Mouse (Mus musculus): ENCODE measurements around the gene Fstl4. TPM values are rescaled to one million over a fixed set of nuclear protein-coding genes. Genes with fewer than 3 reads are reported as not detected.

The Fstl4 gene
- polyA plus RNA-seq, 1 experiment from 2014 or later: 6.1 TPM

- 31% methylated on average over 10 of the region's 10 CpGs for WGBS
- Histone ChIP-seq H3K36me3 (no peaks in the 10 kb centered on the region), H3K4me1 (no peaks in the 10 kb centered on the region), H3K4me2 (replicated peaks) (no peak overlapping the region), H3K27ac (replicated peaks) (no peak overlapping the region), H3K4me3 (no peak overlapping the region), H3K9ac (replicated peaks) (no peak overlapping the region), H3K9me3 (no peaks in the 10 kb centered on the region), H3K27me3 (no peaks in the 10 kb centered on the region)
- ATAC-seq (replicated peaks): no peak
Measured at GRCm38 (mm10) chr11:53103601-53104325, 339.3 kb downstream of the Fstl4 start.

DNA sequence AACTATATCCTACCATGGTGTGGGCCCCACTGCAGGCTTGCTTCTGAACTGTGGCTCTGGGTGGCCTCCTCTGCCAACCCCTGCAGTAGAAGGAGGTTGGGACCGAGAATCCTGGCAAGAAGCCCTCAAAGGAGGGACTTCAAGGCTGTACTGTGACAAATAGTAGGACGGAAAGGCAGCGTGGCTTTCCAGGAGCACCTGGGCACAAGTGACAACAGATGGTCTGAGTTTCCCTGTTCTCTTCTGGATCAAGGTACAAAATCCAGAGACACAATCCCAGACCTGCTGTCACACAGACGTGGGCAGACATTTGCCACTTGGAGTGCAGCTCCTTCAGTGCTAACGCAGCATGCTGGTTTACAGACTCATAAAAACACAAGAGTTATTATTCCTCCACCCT lies 343.3 kb downstream of the Fstl4 start:
- 35% methylated on average over 5 of the region's 5 CpGs for WGBS
- H3K9me3 ChIP-seq: no peaks in the 10 kb centered on the region
- H3K4me2 ChIP-seq (replicated peaks): no peak overlapping the region
- H3K9ac ChIP-seq (replicated peaks): no peak overlapping the region
- H3K27me3 ChIP-seq: no peaks in the 10 kb centered on the region
- no peak overlapping the region for H3K4me3 ChIP-seq
- no peaks in the 10 kb centered on the region for H3K4me1 ChIP-seq
- no peaks in the 10 kb centered on the region for H3K36me3 ChIP-seq
- no peak for ATAC-seq (replicated peaks)
- no peak overlapping the region for H3K27ac ChIP-seq (replicated peaks)

GRCm38 (mm10) chr11:53108798-53109197 lies 344.4 kb downstream of the Fstl4 start:
- Histone ChIP-seq H3K4me1 (no peaks in the 10 kb centered on the region), H3K4me3 (no peak overlapping the region), H3K36me3 (no peaks in the 10 kb centered on the region), H3K27me3 (no peaks in the 10 kb centered on the region), H3K27ac (replicated peaks) (no peak overlapping the region), H3K9ac (replicated peaks) (no peak overlapping the region), H3K4me2 (replicated peaks) (no peak overlapping the region), H3K9me3 (no peaks in the 10 kb centered on the region)
- WGBS: 96% methylated on average over 6 of the region's 6 CpGs
- no peak for ATAC-seq (replicated peaks)

DNA sequence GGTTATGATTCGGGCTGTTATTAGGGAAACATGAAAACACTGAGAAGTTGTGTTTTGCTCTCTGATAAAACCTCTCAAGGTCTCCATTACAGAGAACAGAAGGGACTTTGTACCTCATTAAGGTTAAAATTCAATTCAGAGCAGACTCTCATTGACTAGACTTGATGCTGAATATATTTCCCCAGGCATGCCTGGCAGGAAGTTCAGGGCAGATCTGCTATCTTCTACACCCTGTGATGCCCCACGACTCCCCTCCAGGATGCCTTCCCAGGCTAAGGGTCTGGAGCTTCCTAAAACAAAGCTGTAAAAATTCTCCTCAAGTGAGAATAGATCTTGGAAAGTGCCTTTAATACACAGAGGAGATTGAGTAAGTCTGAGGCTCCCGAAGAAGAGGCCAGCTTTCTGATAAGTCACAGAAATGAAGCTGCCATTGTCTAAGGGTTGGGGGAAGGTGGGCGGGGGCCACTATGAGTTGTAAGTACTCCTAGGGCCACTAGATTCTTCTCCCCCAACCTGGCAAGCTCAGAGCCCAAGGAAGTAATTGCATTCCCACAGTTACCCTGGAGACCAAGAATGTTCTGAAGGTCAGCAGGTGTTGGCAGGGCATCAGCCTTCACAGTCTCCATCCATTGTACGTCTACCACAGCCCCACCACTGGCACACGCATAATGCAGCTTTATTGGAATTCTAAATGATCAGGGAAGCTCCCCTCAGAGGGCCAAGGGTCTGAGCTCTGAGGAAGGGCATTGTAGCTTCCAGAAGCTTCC lies 345.4 kb downstream of the Fstl4 start:
- Histone ChIP-seq H3K9ac (replicated peaks) (no peak overlapping the region), H3K36me3 (no peaks in the 10 kb centered on the region), H3K4me2 (replicated peaks) (no peak overlapping the region), H3K4me3 (no peak overlapping the region), H3K27ac (replicated peaks) (no peak overlapping the region), H3K9me3 (no peaks in the 10 kb centered on the region), H3K27me3 (no peaks in the 10 kb centered on the region), H3K4me1 (no peaks in the 10 kb centered on the region)
- ATAC-seq (replicated peaks): no peak
- WGBS: 65% methylated on average over 6 of the region's 6 CpGs

GRCm38 (mm10) chr11:53115711-53116110 lies 351.3 kb downstream of the Fstl4 start:
- Histone ChIP-seq H3K36me3 (no peaks in the 10 kb centered on the region), H3K4me3 (no peak overlapping the region), H3K9ac (replicated peaks) (no peak overlapping the region), H3K27me3 (no peaks in the 10 kb centered on the region), H3K27ac (replicated peaks) (no peak overlapping the region), H3K9me3 (no peaks in the 10 kb centered on the region), H3K4me2 (replicated peaks) (no peak overlapping the region), H3K4me1 (peaks cover 7% of the 10 kb centered on the region)
- 71% methylated on average over 4 of the region's 4 CpGs for WGBS
- no peak for ATAC-seq (replicated peaks)

GRCm38 (mm10) chr11:53116356-53116755 lies 351.9 kb downstream of the Fstl4 start:
- no peaks in the 10 kb centered on the region for H3K36me3 ChIP-seq
- no peak overlapping the region for H3K4me3 ChIP-seq
- H3K9me3 ChIP-seq: no peaks in the 10 kb centered on the region
- no peak overlapping the region for H3K27ac ChIP-seq (replicated peaks)
- no peak overlapping the region for H3K4me2 ChIP-seq (replicated peaks)
- H3K27me3 ChIP-seq: no peaks in the 10 kb centered on the region
- WGBS: 78% methylated on average over 2 of the region's 2 CpGs
- peaks cover 7% of the 10 kb centered on the region for H3K4me1 ChIP-seq
- H3K9ac ChIP-seq (replicated peaks): no peak overlapping the region
- no peak for ATAC-seq (replicated peaks)

GRCm38 (mm10) chr11:53118226-53118965 lies 354.0 kb downstream of the Fstl4 start:
- Histone ChIP-seq H3K27ac (replicated peaks) (no peak overlapping the region), H3K9ac (replicated peaks) (no peak overlapping the region), H3K9me3 (no peaks in the 10 kb centered on the region), H3K4me1 (peaks cover 7% of the 10 kb centered on the region), H3K36me3 (no peaks in the 10 kb centered on the region), H3K27me3 (no peaks in the 10 kb centered on the region), H3K4me3 (no peak overlapping the region), H3K4me2 (replicated peaks) (no peak overlapping the region)
- ATAC-seq (replicated peaks): 0 out of 2 replicates have a peak, but pooled peaks have one; percentile 11
- WGBS: 67% methylated on average over 11 of the region's 11 CpGs

- Histone ChIP-seq H3K4me1 (peaks cover 7% of the 10 kb centered on the region), H3K9me3 (no peaks in the 10 kb centered on the region), H3K4me2 (replicated peaks) (no peak overlapping the region), H3K9ac (replicated peaks) (no peak overlapping the region), H3K4me3 (no peak overlapping the region), H3K36me3 (no peaks in the 10 kb centered on the region), H3K27ac (replicated peaks) (no peak overlapping the region), H3K27me3 (no peaks in the 10 kb centered on the region)
- 64% methylated on average over 5 of the region's 5 CpGs for WGBS
- ATAC-seq (replicated peaks): no peak
Measured at GRCm38 (mm10) chr11:53119966-53120365, 355.5 kb downstream of the Fstl4 start.

- H3K9me3 ChIP-seq: no peaks in the 10 kb centered on the region
- H3K4me3 ChIP-seq: no peak overlapping the region
- H3K27me3 ChIP-seq: no peaks in the 10 kb centered on the region
- H3K36me3 ChIP-seq: no peaks in the 10 kb centered on the region
- no peak overlapping the region for H3K9ac ChIP-seq (replicated peaks)
- H3K4me2 ChIP-seq (replicated peaks): no peak overlapping the region
- H3K27ac ChIP-seq (replicated peaks): no peak overlapping the region
- H3K4me1 ChIP-seq: peaks cover 7% of the 10 kb centered on the region
- no peak for ATAC-seq (replicated peaks)
- 52% methylated on average over 1 of the region's 1 CpGs for WGBS
Measured at GRCm38 (mm10) chr11:53121208-53121607, 356.8 kb downstream of the Fstl4 start.

- Histone ChIP-seq H3K27me3 (no peaks in the 10 kb centered on the region), H3K4me2 (replicated peaks) (no peak overlapping the region), H3K4me1 (no peaks in the 10 kb centered on the region), H3K36me3 (no peaks in the 10 kb centered on the region), H3K9ac (replicated peaks) (no peak overlapping the region), H3K9me3 (no peaks in the 10 kb centered on the region), H3K4me3 (no peak overlapping the region), H3K27ac (replicated peaks) (no peak overlapping the region)
- WGBS: 71% methylated on average over 2 of the region's 2 CpGs
- ATAC-seq (replicated peaks): no peak
Measured at GRCm38 (mm10) chr11:53124799-53125198, 360.4 kb downstream of the Fstl4 start.

DNA sequence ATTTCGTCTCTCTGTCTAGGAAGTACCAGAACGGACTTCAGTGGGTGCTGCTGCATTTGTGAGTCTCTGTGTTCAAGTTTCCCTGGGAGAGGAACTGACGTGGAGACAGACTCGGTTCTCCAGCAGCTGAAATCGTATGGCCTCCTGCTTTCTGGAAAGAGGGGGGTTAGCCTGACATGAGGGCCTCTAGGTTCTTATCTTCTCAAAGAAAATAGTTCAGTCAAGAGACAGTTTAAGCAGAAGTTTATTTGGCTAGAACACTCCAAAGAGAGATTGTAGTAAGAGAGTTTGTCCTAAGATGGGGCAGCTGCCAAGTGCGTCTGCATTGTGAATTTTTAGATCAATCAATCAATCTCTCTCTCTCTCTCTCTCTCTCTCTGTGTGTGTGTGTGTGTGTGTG lies 362.2 kb downstream of the Fstl4 start:
- H3K9me3 ChIP-seq: no peaks in the 10 kb centered on the region
- H3K9ac ChIP-seq (replicated peaks): no peak overlapping the region
- no peak for ATAC-seq (replicated peaks)
- no peaks in the 10 kb centered on the region for H3K36me3 ChIP-seq
- no peak overlapping the region for H3K4me2 ChIP-seq (replicated peaks)
- 64% methylated on average over 6 of the region's 6 CpGs for WGBS
- no peaks in the 10 kb centered on the region for H3K27me3 ChIP-seq
- H3K27ac ChIP-seq (replicated peaks): no peak overlapping the region
- H3K4me1 ChIP-seq: no peaks in the 10 kb centered on the region
- no peak overlapping the region for H3K4me3 ChIP-seq

GRCm38 (mm10) chr11:53128661-53129060 lies 364.2 kb downstream of the Fstl4 start:
- no peak overlapping the region for H3K9ac ChIP-seq (replicated peaks)
- 76% methylated on average over 2 of the region's 2 CpGs for WGBS
- H3K4me3 ChIP-seq: no peak overlapping the region
- H3K36me3 ChIP-seq: no peaks in the 10 kb centered on the region
- H3K4me2 ChIP-seq (replicated peaks): no peak overlapping the region
- peaks cover 10% of the 10 kb centered on the region for H3K4me1 ChIP-seq
- no peak for ATAC-seq (replicated peaks)
- no peaks in the 10 kb centered on the region for H3K9me3 ChIP-seq
- H3K27me3 ChIP-seq: no peaks in the 10 kb centered on the region
- H3K27ac ChIP-seq (replicated peaks): no peak overlapping the region
